Mouse (Mus musculus): ENCODE measurements around the gene Slc36a2. TPM values are rescaled to one million over a fixed set of nuclear protein-coding genes. Genes with fewer than 3 reads are reported as not detected.
"Not testable (repeated sequence)": the region's sequence is repeated elsewhere in the genome, so short reads cannot be mapped to it uniquely, and the experiment has no call there.

The Slc36a2 gene
- total RNA-seq, 2 experiments from 2014 or later: not detected

DNA sequence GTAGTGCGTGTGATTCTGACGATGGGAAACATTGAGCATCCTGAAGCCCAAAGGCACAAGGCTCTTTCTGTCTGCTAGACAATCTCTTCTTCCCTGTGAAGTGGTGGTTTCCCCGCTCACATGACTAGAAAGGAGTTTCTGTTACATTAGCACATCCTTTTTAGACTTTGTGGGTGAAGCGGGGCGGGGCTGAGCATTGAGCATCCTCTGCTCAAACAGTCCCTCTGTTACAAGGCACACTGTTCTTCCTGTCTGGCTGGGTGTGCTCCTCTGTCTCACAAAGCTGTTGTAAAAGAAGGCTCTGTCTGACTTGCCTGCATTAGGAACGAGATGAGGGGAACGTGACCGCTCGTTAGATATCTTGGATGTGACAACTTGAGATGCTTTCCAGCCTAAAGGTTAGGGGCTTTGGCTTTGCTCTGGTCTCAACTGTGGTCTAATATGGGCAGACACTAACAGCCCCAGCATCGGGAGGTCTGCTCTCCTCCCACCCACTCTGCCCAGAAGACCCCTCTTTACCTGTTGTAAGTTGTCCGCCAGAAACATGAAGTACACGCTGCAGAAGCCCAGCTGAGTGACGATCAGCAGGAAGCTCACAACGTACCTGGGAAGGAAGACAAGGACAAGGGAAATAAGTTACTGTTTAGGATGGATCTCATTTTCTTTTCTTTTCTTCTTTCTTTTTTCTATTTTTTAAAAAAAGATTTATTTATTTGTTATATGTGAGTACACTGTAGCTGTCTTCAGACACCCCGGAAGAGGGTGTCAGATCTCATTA, 47.9 kb downstream of the Slc36a2 start:
- ATAC-seq (replicated peaks; ENCODE audit: low FRiP score, poor library complexity, severe bottlenecking): no peak

DNA sequence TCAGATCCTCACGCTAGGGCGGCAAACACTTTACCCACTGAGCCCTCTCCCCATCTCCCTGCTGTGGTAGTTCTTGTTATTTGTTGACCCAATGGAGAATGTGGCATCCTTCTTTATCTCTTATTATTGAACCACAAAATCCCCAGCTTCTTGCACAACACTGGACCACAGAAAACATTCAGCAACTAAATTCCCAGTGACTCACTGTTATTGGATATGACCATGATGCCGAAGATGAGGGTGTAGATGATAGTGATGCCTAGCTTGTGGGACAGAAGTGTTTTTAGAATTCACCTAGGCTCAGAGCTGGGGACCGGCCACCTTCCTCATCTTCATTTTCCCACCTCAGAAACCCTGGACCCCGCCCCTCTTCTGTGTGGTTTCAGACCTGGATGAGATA, 50.0 kb downstream of the Slc36a2 start:
- no peak for ATAC-seq (replicated peaks; ENCODE audit: low FRiP score, poor library complexity, severe bottlenecking)

DNA sequence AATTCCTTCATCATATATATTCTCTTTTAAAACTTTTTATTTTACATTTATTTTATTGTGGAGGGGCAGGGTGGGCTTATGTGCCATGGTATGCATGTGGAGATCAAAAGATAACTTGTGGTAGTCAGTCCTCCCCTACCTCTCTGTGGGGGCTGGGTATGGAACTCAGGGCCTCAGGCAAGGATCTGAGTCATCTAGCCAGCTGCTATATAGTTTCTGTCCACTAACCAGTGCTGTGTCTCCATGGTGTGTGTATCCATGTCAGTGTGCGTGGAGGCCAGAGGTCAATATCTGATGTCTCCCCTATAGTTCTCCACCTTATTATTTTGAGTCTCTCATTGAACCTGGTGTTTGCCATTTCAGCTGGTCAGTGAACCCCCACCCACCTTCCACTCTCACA, 50.5 kb downstream of the Slc36a2 start:
- no peak for ATAC-seq (replicated peaks; ENCODE audit: low FRiP score, poor library complexity, severe bottlenecking)

DNA sequence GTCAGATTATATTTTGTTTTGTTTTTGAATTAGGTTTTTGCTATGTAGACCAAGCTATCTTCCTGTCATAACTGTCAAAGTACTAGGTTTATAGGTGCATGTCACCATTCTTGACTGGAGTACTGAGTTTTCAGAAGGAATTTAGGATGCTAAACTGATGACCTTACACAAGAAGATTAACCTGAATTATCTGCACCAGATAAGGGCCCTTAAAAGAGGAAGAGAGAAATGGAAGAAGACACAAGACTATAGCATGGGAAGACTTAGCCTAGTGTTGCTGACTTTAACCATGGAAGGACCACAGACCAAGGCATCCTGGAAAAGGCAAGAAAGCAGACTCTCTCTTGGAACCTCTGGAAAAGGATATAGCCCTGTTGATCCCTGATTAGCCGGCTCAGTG, 51.7 kb downstream of the Slc36a2 start:
- no peak for ATAC-seq (replicated peaks; ENCODE audit: low FRiP score, poor library complexity, severe bottlenecking)

DNA sequence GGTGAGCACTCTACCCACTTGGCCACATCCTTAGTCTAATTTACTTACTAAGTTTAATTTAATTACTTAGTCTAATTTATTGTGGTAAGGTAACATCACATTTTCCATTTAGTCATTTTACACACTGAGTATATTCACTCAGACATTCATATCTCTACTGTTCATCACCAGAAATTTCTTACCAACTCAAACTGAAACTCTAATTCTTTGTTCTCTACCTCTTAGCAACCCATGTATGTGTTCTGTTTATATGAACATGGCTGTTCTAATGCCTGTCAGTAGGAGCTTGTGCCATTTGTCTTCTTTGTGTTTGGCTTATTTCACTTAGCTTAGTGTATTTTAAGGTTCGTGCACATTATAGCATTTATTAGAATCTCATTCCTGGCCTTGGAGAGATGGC, 52.9 kb downstream of the Slc36a2 start:
- no peak for ATAC-seq (replicated peaks; ENCODE audit: low FRiP score, poor library complexity, severe bottlenecking)

DNA sequence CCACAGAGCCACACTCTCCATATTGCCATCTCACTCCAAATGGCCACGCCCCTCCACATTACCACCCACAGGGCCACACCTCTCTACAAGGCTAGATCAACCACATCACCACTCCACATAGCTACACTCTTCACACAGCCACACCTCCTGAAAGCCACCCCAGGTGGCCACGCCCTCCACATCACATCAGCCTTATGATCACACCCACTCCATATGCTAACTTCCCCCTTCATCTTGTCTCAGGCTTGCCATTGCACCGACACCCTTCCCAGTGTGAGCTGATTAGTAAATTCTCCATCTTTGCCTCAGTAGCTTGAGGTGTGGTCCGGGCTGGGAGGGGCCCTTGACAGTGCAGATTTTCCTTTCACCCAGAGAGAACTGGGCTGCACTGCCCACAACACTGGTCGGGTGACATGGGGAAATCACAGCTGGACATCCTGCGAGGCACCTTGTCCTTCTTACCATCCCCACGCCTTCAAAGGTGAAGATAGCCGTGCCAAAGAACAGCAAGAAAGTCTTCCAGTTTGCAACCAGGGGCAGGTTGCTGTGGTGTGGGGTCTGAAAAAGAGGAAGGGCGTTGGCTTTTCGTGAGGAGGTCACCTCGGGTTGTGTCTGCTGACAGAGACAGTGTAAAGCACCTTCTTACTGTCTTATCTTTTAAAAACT, 53.7 kb downstream of the Slc36a2 start:
- peak; percentile 67 for ATAC-seq (replicated peaks; ENCODE audit: low FRiP score, poor library complexity, severe bottlenecking)

DNA sequence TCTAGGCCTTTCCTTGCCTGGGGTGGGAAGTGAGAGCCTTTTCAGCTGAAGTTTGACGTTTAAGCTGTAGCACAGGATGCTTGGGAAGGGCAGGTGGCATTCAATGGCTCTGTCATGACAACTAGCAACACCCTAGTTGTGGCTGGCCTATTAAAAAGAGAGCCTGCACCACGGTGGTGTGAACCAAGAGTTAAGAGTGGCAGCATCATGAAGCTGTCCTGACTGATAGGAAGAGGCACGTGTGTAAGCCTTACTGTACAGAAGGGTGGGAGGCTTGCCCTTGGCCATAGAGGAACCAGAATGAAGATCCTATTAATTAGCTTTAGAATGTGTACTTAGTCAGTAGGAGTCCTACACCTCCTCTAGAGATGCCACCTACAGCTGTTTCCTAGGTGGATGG, 56.5 kb downstream of the Slc36a2 start:
- ATAC-seq (replicated peaks; ENCODE audit: low FRiP score, poor library complexity, severe bottlenecking): no peak

DNA sequence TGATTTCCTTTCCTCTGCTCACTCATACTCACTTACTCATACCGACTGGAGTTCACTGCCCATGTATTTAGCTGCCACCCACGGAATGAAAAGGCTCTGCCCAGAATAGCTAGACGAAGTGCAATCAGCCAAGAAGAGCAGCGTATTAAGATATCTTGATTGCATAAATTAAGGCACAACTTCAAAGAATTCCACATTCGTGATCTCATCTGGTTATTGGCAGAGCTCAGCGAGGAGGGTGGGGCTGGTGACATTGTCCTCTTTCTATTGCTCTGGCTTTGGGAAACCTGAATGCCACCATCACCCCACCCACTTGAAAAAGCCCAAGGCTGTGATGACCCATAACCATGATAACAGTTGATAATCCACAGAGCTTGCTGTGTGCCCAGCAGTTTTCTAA, 56.9 kb downstream of the Slc36a2 start:
- ATAC-seq (replicated peaks; ENCODE audit: low FRiP score, poor library complexity, severe bottlenecking): no peak

DNA sequence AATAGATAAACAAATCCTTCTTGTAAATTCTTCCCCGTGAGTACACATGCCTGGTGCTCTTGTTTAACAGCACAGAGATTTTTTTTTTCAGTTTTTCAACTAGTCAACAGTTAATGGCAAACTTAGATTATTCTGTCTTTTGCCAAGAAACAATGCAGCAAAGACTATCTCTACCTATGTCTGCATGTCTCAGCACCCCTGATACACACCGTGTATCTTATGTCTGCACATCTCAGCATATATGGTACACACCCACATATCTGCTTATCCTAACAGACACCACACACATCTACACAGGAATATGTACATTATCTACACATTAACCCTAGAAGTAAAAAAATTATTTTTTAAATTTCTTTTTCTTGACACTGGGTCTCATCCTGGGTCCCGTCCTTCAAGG, 58.2 kb downstream of the Slc36a2 start:
- ATAC-seq (replicated peaks; ENCODE audit: low FRiP score, poor library complexity, severe bottlenecking): no peak

DNA sequence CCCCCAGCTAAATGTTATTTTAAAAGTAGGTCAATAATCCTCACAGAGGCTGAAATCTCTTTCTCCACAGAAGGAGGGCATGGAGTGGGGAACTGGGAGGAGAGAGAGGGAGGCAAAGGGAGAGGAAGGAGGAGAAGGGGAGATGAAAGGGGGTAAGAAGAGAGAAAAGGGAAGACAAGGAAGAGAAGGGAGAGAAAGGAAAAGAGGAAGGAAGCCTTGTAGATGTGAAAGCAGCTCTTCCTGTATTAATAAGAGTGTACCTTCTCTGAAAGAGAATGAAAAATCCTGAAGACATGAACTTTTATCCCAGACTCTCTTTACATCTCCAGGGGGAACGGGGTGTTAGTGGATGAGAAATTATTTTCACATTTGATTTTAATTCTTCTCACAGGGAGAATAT, 63.4 kb downstream of the Slc36a2 start:
- ATAC-seq (replicated peaks; ENCODE audit: low FRiP score, poor library complexity, severe bottlenecking): no peak

DNA sequence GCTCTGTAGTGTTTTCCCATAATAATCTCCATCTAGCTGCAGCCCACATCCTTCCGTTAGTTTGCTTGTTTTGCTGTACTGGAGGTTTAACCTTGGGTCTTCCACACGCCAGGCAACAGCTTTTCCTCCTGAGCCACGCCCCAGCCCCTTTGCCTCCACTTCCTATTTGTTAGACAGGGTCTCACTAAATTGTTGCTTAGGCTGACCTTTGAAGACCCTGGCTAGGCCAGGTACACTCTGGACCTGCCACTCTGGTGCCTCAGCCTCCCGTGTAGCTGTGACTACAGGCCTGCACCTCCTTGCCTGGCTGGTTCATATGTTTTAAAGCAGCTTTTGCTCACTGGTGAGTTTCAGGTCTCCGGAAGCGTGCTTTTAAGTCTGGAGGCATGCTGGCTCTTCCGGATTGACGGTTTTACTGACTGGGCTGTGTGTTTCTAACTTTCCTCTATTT, 64.0 kb downstream of the Slc36a2 start:
- no peak for ATAC-seq (replicated peaks; ENCODE audit: low FRiP score, poor library complexity, severe bottlenecking)

DNA sequence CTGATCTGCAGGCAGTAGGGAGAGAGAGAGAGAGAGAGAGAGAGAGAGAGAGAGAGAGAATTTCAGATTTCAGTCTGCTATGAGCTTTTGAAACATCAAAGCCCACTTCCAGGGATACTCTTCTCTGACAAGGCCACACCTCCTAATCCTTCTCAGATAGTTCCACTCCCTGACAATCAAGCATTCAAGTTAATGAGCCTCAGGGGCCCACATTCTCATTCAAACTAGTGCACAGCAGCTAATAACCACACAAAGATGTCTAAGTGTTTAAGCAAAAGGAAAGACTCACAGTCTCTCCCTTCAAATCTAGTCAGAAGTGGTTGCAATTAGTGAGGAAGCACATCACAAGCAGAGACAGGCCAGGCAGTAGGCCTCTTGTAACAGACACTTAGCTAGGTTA, 64.6 kb downstream of the Slc36a2 start:
- no peak for ATAC-seq (replicated peaks; ENCODE audit: low FRiP score, poor library complexity, severe bottlenecking)

DNA sequence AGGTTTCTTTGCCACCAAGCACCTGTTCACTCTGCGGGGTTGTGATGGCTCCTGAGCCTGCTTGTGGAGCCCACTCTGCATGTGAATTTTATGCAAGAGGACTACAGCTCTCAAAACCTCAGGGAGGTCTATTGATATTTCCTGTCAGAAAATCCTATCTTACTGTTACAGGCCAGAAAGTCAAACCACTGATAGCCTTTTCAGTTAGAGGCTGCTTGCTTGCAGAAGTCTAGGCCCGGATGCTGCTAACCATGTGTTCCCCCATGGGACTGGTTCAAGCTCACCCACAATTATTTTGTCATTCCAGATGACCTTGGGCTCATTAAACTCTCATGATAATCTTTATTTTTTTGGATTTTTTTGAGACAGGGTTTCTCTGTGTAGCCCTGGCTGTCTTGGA, 67.8 kb downstream of the Slc36a2 start:
- no peak for ATAC-seq (replicated peaks; ENCODE audit: low FRiP score, poor library complexity, severe bottlenecking)

DNA sequence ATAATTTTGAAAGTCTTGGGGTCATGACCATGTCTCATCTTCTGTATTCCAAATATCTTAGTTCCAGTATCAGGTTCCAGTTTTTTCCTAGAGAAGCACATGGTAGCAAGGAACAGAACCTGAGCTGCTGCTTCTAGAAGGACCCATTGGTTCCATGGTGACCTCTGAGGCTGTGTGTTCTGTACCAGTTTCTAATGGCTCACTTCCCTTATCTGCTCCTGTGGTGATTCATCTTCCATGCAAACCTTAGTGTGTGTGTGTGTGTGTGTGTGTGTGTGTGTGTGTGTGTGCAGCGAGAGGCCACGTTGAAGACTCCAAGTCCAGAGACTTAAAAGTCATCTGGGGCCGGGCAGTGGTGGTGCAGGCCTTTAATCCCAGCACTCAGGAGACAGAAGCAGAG, 68.9 kb downstream of the Slc36a2 start:
- ATAC-seq (replicated peaks; ENCODE audit: low FRiP score, poor library complexity, severe bottlenecking): no peak

DNA sequence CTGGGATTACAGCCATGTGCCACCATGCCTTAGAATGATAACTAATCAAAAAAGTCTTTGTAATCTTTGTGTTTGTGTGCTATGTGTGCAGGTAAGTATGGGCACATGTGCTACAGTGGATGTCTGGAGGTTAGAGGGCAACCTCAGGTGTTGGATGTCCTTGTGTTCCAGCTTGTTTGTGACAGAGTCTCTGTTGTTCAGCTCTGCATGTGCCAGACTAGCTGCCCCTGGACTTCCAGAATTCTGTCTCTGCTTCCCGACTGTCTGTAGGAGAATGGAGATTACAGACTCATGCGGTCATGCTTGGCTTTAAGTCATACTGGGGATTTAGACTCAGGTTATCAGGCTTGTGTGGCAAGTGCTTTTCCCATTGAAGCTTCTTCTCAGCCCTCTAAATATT, 70.6 kb downstream of the Slc36a2 start:
- no peak for ATAC-seq (replicated peaks; ENCODE audit: low FRiP score, poor library complexity, severe bottlenecking)

DNA sequence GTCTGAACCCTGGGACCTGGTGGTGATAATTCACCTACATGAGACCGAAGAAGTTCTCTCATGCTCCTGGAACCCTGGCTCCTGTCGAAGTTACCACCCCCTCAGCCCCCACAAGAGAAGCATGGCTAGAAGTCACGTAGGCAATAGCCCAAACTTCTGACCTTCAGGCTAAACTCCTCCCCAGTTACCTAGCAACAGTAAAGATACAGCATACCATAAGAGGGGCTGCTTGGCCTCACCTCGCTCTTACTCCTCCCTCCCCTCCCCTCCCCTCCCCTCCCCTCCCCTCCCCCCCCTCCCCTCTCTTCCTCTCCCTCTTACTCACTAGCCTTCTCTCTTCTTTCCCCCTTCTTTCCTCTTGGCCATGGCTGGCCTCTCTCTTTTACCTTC, 71.0 kb downstream of the Slc36a2 start:
- ATAC-seq (replicated peaks; ENCODE audit: low FRiP score, poor library complexity, severe bottlenecking): not testable (repeated sequence)

DNA sequence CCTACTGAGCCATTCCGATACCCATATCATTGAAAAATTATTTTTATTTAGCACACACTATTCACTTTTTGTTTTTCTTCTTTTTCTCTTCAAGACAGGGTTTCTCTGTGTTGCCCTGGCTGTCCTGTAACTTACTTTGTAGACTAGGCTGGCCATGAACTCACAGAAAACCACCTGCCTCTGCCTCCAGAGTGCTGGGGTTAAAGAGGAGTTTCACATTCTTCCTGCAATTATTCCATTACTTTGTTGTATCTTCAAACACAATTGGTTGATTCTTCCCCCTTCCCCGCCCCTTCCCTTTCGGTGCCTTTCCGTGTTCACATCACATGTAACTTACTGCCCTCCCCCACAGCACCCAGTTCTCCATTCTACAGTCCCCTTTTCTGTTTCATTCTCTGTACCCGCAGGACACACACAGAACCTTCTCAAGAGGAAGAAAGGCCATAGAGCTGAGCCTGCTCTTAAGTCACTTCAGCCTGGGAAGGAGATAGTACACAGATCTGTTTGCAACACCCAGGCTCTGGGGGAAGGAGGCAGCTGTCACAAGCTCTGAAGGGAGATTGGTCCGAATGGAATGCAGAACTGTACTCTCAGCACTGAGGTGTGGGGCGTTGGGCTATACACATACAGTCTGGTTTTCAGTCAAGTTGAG, 71.5 kb downstream of the Slc36a2 start:
- no peak for ATAC-seq (replicated peaks; ENCODE audit: low FRiP score, poor library complexity, severe bottlenecking)

DNA sequence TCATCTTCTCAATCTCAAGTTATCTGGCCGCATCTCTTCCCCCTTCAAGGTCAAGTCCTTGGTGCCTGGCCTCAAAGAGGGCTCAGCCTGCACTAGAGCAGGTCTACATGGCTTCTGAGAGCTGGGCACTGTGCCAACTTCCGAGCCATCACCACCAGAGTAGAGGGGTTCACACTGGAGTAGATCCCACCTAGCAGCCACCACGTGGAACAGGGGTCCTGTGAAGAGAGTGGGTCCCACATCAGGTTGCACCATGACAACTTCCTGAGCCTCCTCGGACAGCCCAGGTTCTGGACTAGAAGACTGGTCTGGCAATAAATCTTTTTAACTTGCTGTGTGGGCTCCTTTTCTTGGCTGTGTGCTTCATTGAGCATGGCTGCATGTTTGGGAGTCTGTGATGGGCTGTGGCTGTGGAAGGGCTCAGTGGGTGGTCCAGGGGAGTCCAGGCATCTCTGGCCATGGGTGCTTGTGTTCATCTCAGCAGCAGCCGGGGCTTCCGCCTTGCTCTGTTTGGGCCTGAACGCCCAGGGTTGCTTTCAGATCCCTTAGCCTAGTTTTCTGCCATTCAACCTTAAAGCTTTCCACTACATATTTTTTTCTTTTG, 74.2 kb downstream of the Slc36a2 start:
- ATAC-seq (replicated peaks; ENCODE audit: low FRiP score, poor library complexity, severe bottlenecking): no peak

DNA sequence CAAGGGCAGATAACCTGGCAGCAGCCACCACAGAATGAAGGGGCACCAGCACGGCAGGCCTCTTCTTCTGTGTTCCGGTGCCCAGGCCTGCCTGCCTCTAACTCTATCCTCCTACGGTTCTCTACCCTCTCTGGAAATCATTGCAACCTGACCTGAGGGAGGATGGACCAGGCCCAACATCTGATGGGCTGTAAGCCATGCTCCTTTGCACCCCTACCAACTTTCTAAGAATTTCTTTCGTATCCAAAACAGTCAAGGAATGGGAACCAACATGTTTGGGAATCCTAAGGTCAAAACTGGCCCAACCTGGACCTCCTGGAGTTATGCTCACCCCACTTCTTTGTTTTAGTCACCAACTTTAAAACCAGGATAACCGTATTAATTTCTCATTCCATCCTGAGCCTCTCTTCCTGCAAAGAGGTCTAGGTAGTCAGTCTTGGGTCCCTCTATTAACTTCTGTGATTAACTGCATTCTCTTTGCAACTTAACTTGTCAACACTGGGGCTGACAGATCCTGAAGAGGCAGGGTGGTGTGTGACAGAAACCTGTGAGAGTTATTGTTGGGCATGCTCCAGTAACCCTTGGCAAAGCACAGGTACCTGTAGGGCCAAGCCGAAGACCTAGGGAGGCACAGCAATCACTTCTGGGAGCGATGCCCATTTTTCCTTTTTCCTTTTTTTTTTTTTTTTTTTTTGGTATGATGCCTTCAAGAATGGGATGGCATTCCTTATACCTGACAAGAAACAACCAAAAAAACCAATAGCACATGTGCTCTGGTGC, 75.2 kb downstream of the Slc36a2 start:
- no peak for ATAC-seq (replicated peaks; ENCODE audit: low FRiP score, poor library complexity, severe bottlenecking)
